Mouse (Mus musculus): ENCODE results near the gene Rmnd1. TPM values are rescaled to one million over a fixed set of nuclear protein-coding genes. Genes with fewer than 3 reads are reported as not detected.
"Not testable (repeated sequence)": the region's sequence is repeated elsewhere in the genome, so short reads cannot be mapped to it uniquely, and the experiment has no call there.

Rmnd1 gene
- total and polyA plus RNA-seq, 2 experiments from 2014 or later = 23.9 to 24.4 TPM

DNA sequence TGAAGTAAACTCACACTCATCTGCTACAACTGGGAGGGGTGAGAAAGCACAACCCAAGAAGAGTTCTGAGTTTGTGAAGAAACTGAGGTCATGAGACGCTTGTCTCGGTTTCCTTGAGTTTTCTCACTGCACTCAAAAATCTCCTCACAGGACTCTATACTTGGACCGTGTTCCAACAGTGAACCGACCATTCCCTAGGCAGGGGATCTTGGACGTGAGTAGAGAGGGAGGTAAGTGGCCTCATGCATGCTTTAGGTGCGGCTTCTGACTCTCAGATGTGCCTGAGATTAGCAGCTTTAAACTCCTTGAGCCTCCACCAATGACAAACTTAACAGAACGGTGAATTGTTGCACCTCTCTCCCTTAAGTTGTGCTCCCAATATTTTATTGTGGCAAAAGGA lies 33.6 kb upstream of the Rmnd1 start:
- Histone ChIP-seq H3K4me2 (ENCODE audit: low read depth) (no peak overlapping the region), H3K36me3 (ENCODE audit: insufficient read depth) (no peaks in the 10 kb centered on the region), H3K27ac (ENCODE audit: low read depth, low read length) (no peak overlapping the region), H3K9me3 (ENCODE audit: low read length) (no peaks in the 10 kb centered on the region), H3K4me3 (ENCODE audit: low read depth, low read length) (no peak overlapping the region), H3K4me1 (ENCODE audit: insufficient read depth) (no peaks in the 10 kb centered on the region), H3K9ac (no peak overlapping the region), H3K27me3 (ENCODE audit: insufficient read depth, low read length) (no peaks in the 10 kb centered on the region)
- 84% methylated on average over 7 of the region's 7 CpGs for WGBS
- DNase-seq = no peak
- no peak for ATAC-seq
- no peak for TF ChIP-seq CTCF (IDR thresholded peaks at IDR 0.05; ENCODE audit: low read depth)

DNA sequence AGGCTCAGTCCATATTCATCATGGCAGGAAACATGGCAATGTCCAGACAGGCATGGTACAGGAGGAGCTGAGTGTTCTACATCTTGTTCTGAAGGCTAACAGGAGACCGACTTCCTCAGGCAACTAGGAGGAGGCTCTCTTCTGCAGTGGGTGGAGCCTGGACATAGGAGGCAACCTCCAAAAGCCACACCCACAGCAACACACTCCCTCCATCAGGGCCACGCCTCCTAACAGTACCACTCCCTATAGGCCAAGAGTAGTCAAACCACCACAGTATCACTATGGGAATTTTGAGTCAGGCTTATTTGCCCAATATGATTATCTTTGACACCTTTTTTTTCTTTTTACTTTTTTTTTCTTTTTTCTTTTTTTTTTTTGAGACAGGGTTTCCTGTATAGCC lies 28.0 kb upstream of the Rmnd1 start:
- no peak for TF ChIP-seq CTCF (IDR thresholded peaks at IDR 0.05; ENCODE audit: low read depth)
- H3K9ac ChIP-seq = no peak overlapping the region
- H3K4me2 ChIP-seq (ENCODE audit: low read depth) = no peak overlapping the region
- WGBS = 95% methylated on average over 2 of the region's 2 CpGs
- no peak for ATAC-seq
- no peak overlapping the region for H3K27ac ChIP-seq (ENCODE audit: low read depth, low read length)
- H3K36me3 ChIP-seq (ENCODE audit: insufficient read depth) = peaks cover 3% of the 10 kb centered on the region; the same call in 1 of the 2 replicates
- no peaks in the 10 kb centered on the region for H3K27me3 ChIP-seq (ENCODE audit: insufficient read depth, low read length)
- no peaks in the 10 kb centered on the region for H3K9me3 ChIP-seq (ENCODE audit: low read length)
- H3K4me1 ChIP-seq (ENCODE audit: insufficient read depth) = no peaks in the 10 kb centered on the region
- no peak overlapping the region for H3K4me3 ChIP-seq (ENCODE audit: low read depth, low read length)
- DNase-seq = no peak

DNA sequence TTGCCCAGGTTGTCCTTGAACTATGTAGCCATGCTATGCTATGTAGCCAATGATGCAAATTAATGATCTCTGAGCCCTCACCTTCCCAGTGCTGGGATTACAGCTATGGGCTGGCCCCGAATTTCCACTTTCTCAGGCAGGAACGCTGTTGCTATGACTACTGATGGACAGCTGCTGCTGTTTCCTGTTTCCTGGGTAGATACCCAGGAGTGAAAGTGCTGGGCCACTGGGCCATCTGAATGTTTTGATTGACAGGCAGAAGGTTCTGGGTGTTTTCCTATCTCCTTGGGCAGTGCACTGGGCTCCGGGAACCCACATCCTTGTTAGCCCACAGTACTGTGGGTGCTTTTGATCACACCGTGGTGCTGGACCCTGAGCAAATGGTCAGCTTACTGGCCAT lies 24.2 kb upstream of the Rmnd1 start:
- DNase-seq (no peak), ATAC-seq (no peak)
- 91% methylated on average over 4 of the region's 4 CpGs for WGBS
- H3K9me3 ChIP-seq (ENCODE audit: low read length) = no peaks in the 10 kb centered on the region
- H3K4me2 ChIP-seq (ENCODE audit: low read depth) = no peak overlapping the region
- H3K4me3 ChIP-seq (ENCODE audit: low read depth, low read length) = no peak overlapping the region
- no peak overlapping the region for H3K27ac ChIP-seq (ENCODE audit: low read depth, low read length)
- no peak overlapping the region for H3K9ac ChIP-seq
- H3K4me1 ChIP-seq (ENCODE audit: insufficient read depth) = no peaks in the 10 kb centered on the region
- H3K27me3 ChIP-seq (ENCODE audit: insufficient read depth, low read length) = no peaks in the 10 kb centered on the region
- peaks cover 6% of the 10 kb centered on the region; the same call in 1 of the 2 replicates for H3K36me3 ChIP-seq (ENCODE audit: insufficient read depth)
- no peak for TF ChIP-seq CTCF (IDR thresholded peaks at IDR 0.05; ENCODE audit: low read depth)

DNA sequence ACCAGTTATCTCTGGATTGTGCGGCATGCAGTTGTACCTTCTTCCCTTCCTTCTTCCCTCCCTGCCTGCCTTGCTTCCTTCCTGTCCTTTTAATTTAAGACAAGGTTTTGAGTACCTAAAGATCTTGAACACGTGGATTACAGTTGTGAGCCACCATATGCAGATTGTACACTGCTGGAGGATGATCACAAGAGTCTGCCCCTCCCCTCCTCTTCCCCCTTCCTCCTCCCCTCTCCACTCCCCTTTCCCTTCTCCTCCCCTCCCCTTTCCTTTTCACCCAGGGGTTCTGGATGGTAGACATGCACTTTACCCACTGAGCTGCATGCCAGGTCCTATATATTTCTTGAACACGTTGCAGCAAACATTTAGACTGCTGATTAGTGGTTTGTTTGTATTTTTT lies 3.2 kb upstream of the Rmnd1 start:
- Histone ChIP-seq H3K27me3 (ENCODE audit: insufficient read depth, low read length) (no peaks in the 10 kb centered on the region), H3K4me2 (ENCODE audit: low read depth) (no peak overlapping the region), H3K27ac (ENCODE audit: low read depth, low read length) (no peak overlapping the region), H3K9me3 (ENCODE audit: low read length) (no peaks in the 10 kb centered on the region), H3K4me3 (ENCODE audit: low read depth, low read length) (no peak overlapping the region), H3K36me3 (ENCODE audit: insufficient read depth) (peaks cover 11% of the 10 kb centered on the region), H3K4me1 (ENCODE audit: insufficient read depth) (peaks cover 4% of the 10 kb centered on the region; the same call in 1 of the 2 replicates), H3K9ac (no peak overlapping the region)
- TF ChIP-seq CTCF (IDR thresholded peaks at IDR 0.05; ENCODE audit: low read depth) = no peak
- 93% methylated on average over 3 of the region's 3 CpGs for WGBS
- ATAC-seq = no peak
- no peak for DNase-seq

DNA sequence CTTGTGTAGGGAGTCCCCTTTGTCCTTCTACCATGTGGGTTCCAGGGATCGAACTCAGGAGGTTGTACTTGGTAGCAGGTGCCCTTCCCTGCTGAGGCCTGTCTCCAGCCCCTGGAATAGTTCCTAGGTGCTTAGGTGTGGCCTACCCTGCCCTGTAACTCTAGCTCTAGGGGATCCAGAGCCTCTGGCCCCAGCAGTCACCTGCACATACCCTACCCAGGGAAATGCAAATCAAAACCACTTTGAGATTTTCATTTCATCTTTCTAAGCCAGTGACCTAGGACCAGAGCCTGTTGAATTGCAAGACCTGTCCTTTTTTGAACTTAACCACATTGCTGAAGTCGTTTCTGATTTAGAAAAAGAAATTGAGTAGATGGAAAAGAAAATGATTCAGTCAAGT lies 1.7 kb upstream of the Rmnd1 start:
- ATAC-seq; H3K27me3 ChIP-seq (ENCODE audit: insufficient read depth, low read length): not testable (repeated sequence)
- WGBS = 84% methylated on average over 2 of the region's 2 CpGs

DNA sequence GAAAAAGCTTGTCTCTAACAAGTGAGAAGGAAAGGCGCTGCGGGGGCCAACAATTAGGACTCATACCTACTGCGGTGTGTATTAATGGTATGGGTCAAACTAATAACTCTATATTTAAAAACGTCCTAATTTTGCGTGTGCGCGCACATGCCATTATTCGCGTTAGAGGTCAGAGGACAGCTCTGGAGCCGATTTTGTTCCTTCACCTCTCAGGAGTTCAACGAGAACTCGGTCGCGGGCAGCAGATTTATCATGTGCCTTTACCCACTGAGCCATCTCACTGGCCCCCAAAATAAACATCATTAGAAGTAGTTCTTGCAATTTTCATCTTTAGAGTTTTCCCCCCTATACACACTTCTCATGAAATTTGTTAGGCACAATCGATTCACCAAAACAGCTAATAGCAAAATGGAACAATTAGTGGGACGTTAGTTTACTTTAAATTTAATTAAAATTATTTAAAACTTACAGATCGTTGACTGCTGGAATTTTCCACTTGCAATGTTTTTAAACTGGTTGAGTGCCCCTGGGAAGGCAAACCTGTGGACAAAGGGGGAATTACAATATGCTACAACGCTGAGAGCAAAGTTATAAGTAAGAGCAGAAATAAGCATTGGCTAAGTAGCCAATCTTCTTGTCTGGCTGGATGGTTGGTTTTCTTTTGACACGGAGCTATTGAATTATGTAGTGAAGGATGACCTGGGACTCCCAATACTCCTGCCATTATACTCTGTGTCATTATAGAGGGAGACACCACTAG lies 988 bp upstream of the Rmnd1 start:
- no peaks in the 10 kb centered on the region for H3K27me3 ChIP-seq (ENCODE audit: insufficient read depth, low read length)
- H3K36me3 ChIP-seq (ENCODE audit: insufficient read depth) = no peaks in the 10 kb centered on the region
- DNase-seq (peak; percentile 11), ATAC-seq (no peak)
- H3K27ac ChIP-seq (ENCODE audit: low read depth, low read length) = peak overlapping the region; percentile 69
- H3K9me3 ChIP-seq (ENCODE audit: low read length) = no peaks in the 10 kb centered on the region
- TF ChIP-seq CTCF (IDR thresholded peaks at IDR 0.05; ENCODE audit: low read depth) = peak; percentile 30
- H3K4me3 ChIP-seq (ENCODE audit: low read depth, low read length) = peak overlapping the region; percentile 51
- peaks cover 4% of the 10 kb centered on the region; the same call in 1 of the 2 replicates for H3K4me1 ChIP-seq (ENCODE audit: insufficient read depth)
- peak overlapping the region; percentile 68 for H3K4me2 ChIP-seq (ENCODE audit: low read depth)
- WGBS = 9% methylated on average over 19 of the region's 19 CpGs
- H3K9ac ChIP-seq = peak overlapping the region; percentile 51

More for the DNA sequence above, 1.7 kb upstream of the Rmnd1 start:
- H3K4me2 ChIP-seq (ENCODE audit: low read depth); H3K9me3 ChIP-seq (ENCODE audit: low read length); H3K9ac ChIP-seq; H3K4me3 ChIP-seq (ENCODE audit: low read depth, low read length); H3K4me1 ChIP-seq (ENCODE audit: insufficient read depth); H3K36me3 ChIP-seq (ENCODE audit: insufficient read depth); H3K27ac ChIP-seq (ENCODE audit: low read depth, low read length); DNase-seq: not testable (repeated sequence)

DNA sequence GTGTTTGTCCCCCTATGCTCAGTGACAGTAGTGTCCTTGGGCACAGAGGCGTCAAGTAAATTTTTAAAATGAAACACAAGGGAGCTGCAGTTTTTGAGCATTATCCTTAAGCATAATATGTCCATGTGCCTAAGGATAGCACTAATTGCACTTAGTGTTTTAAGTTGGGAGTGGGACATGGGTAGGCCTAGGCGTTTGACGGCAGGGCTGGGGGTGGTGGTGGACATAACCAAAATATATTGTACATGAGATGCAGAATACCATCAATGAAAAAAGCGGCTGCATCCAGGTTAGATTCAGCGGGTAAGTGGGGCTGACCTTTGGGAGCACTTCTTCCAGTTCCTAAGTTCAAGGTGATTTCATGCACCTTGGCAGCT lies 454 bp downstream of the Rmnd1 start:
- no peak for TF ChIP-seq CTCF (IDR thresholded peaks at IDR 0.05; ENCODE audit: low read depth)
- Histone ChIP-seq H3K27ac (ENCODE audit: low read depth, low read length) (peak overlapping the region; percentile 66), H3K9me3 (ENCODE audit: low read length) (no peaks in the 10 kb centered on the region), H3K4me3 (ENCODE audit: low read depth, low read length) (peak overlapping the region; percentile 51), H3K4me1 (ENCODE audit: insufficient read depth) (peaks cover 4% of the 10 kb centered on the region; the same call in 1 of the 2 replicates), H3K36me3 (ENCODE audit: insufficient read depth) (peaks cover 3% of the 10 kb centered on the region; the same call in 1 of the 2 replicates), H3K9ac (peak overlapping the region; percentile 72), H3K4me2 (ENCODE audit: low read depth) (peak overlapping the region; percentile 68), H3K27me3 (ENCODE audit: insufficient read depth, low read length) (no peaks in the 10 kb centered on the region)
- 16% methylated on average over 5 of the region's 5 CpGs for WGBS
- peak; percentile 35 for ATAC-seq
- no peak for DNase-seq
